Mouse (Mus musculus) CH12.LX (cell line): ENCODE measurements at regions not wholly inside any gene's neighbourhood (a gene's known extent, or its start where the extent isn't known, plus 50 kb on each side); places are given as distances from the start of the nearest gene placed in this dataset.

Experiments
- CTCF ChIP-seq, 2 experiments: IDR thresholded peaks in 1 of 2; conservative IDR thresholded peaks in 1 of 2; 2 replicates each; pipeline ENCODE4 v1.5.1; 2011 to 2012; ENCODE audit warnings: low read depth in 2 of 2, low read length in 2 of 2, improper control_type of control experiment in 1 of 2, inconsistent platforms in 1 of 2, mild to moderate bottlenecking in 1 of 2, moderate library complexity in 1 of 2
- HCFC1 ChIP-seq: IDR thresholded peaks from 2 replicates; pipeline ENCODE4 v1.6.1; 2012; ENCODE audit warnings: low read depth, mild to moderate bottlenecking, inconsistent platforms, low read length, improper control_type of control experiment
- USF1 ChIP-seq: IDR thresholded peaks from 2 replicates; pipeline ENCODE4 v1.6.1; 2014; ENCODE audit warnings: low read depth, mild to moderate bottlenecking, inconsistent platforms, low read length, improper control_type of control experiment

DNA sequence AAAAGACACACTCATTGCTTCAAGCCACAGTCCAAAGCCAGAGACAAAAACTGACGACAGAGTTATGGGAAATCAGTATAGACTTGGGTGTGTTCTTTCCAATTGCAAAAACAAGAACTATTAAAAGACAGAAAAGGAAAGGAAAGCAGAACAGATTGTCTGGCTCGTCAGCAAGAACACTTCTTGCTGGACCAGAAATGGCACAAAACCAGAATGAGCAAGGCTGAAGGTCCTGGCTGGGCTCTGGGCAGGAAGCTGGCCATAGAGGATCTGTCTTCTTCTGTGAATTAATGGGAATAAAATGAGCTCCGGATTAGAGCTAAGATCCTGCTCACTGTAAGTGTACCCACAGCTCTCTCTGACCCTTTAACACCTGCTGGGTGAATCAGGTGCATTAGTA lies 199.9 kb upstream of the Prkcq start:
- TF ChIP-seq HCFC1: no peak
- no peak for TF ChIP-seq CTCF (conservative IDR thresholded peaks at IDR 0.05 in 1 of 2, IDR thresholded peaks at IDR 0.05 in 1 of 2; ENCODE audit: low read depth in 2 of 2, low read length in 2 of 2)
- no peak for TF ChIP-seq USF1
